Mouse (Mus musculus) large intestine, adult 2 months (tissue): ENCODE measurements around the gene Cnbd2. TPM values are rescaled to one million over a fixed set of nuclear protein-coding genes. Genes with fewer than 3 reads are reported as not detected.

Experiments
- DNase-seq: peaks from one replicate; pipeline ENCODE4 v3.0.0-alpha.2; 2012; ENCODE audit warnings: low read depth, low spot score
- WGBS: fragments of 180-500 bp; shearing (Covaris S2); methylation state at CpG from one replicate; pipeline ENCODE4 v1.1.7; 2018; 5-methylcytosine and 5-hydroxymethylcytosine counted together
- polyA plus RNA-seq: library from polyadenylated mRNA; depleted of rRNA; stranded (reverse); fragments of >200 nt; gene quantifications from 2 replicates; pipeline ENCODE4 v1.2.3, GENCODE M21; 2012; rRNA removed

Gene Cnbd2
- polyA plus RNA-seq, 1 experiment, result 0.36 TPM

GRCm38 (mm10) chr2:156420694-156421380 is 108.7 kb downstream of the Cnbd2 start, which contains the start of gene Epb41l1:
Gene Epb41l1 (plus strand): TSS chr2:156420909.
- DNase-seq, result no peak
- under 1% methylated on average over 76 of the region's 76 CpGs for WGBS

- 2% methylated on average over 36 of the region's 36 CpGs for WGBS
- no peak for DNase-seq
Observed at GRCm38 (mm10) chr2:156421381-156422110, 109.4 kb downstream of the Cnbd2 start.

GRCm38 (mm10) chr2:156422631-156423030 is 110.5 kb downstream of the Cnbd2 start:
- WGBS, result 10% methylated on average over 8 of the region's 8 CpGs
- no peak for DNase-seq

- WGBS, result 90% methylated on average over 4 of the region's 4 CpGs
- no peak for DNase-seq
Observed at GRCm38 (mm10) chr2:156423672-156424071, 111.6 kb downstream of the Cnbd2 start.

Other genes with a start within 250 kb of the Cnbd2 start
- 0.47 and 0.86 TPM in 2 replicates for gene Spag4, start 247.1 kb upstream of the Cnbd2 start, polyA plus RNA-seq
- gene Cpne1, start 200.3 kb upstream of the Cnbd2 start, polyA plus RNA-seq, result 28.4 and 52.4 TPM in 2 replicates
- 3.9 and 8.1 TPM in 2 replicates for gene Rbm12, start 200.3 kb upstream of the Cnbd2 start, polyA plus RNA-seq
- 1.1 and 3.1 TPM in 2 replicates for gene Gm28036, start 185.2 kb upstream of the Cnbd2 start, polyA plus RNA-seq
- gene Romo1, start 168.3 kb upstream of the Cnbd2 start, polyA plus RNA-seq, result 172 and 173 TPM in 2 replicates
- gene Nfs1, start 168.1 kb upstream of the Cnbd2 start, polyA plus RNA-seq, result 34.1 and 48.5 TPM in 2 replicates
- 26.0 and 35.1 TPM in 2 replicates for gene Rbm39, start 132.1 kb upstream of the Cnbd2 start, polyA plus RNA-seq
- 5.9 and 7.7 TPM in 2 replicates for gene Phf20, start 115.8 kb upstream of the Cnbd2 start, polyA plus RNA-seq
- 94.7 and 113 TPM in 2 replicates for gene Scand1, start 405 bp downstream of the Cnbd2 start, polyA plus RNA-seq
- gene Epb41l1, start 108.6 kb downstream of the Cnbd2 start, polyA plus RNA-seq, result 15.2 and 17.1 TPM in 2 replicates
- 22.2 and 26.0 TPM in 2 replicates for gene Aar2, start 235.3 kb downstream of the Cnbd2 start, polyA plus RNA-seq